Mouse (Mus musculus): Measurements from ENCODE around the gene Mycbp.

DNA sequence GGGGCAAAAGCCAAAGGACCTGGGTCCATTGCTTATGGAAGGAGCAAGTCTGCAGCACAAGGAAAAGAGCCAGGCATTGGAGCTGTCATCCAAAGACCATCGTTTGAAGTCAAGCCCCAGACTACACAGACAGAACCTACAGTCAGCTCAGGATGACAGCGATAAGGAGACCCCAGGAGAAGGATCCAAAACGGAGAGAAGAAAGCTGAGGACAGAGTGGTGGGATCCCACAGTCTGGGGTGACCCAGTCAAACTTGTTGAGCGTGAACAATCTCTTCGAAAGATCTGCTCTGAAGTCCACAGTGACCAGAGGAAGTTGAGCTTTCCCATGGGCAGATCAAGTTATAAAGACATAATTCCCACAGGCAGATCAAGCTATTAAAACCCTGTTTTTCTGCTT, 44.0 kb upstream of the Mycbp start:
- TF ChIP-seq POLR2A (IDR thresholded peaks at IDR 0.05; ENCODE audit: insufficient read depth, low read depth, low read length): no peak
- TF ChIP-seq CTCF (IDR thresholded peaks at IDR 0.05): no peak
